ENCODE assay signal across 9 mouse cellular contexts in genomic region chr1:87036334-87036733, GRCm38 (mm10). TPM values are rescaled to one million over a fixed set of nuclear protein-coding genes. Genes with fewer than 3 reads are reported as not detected.
DNase-seq lines count a peak whose midpoint lies in the region; ATAC-seq lines count a peak whose summit lies in the region.
"Had no signal": no experiment of that assay in that cellular context is flagged by ENCODE, and none has a peak within 500 bp of the region (broad histone marks: within the 10 kb centered on the region; RNA-seq: fewer than 3 reads in every experiment).

No protein-coding gene starts in this region.

- H3K4me2 ChIP-seq in intestine, embryonic 15.5 days (replicated peaks): no peak overlapping the region
- H3K4me2 ChIP-seq in stomach, embryonic 14.5 days (replicated peaks; ENCODE audit: low read depth, low read length): no peak overlapping the region

- WGBS in intestine, embryonic 15.5 days: 60% methylated on average over 3 of the region's 3 CpGs
- WGBS in stomach, embryonic 14.5 days: 72% methylated on average over 3 of the region's 3 CpGs

- peak overlapping the region; percentile 87 for H3K27ac ChIP-seq in intestine, embryonic 15.5 days
- peak overlapping the region; percentile 89 for H3K27ac ChIP-seq in stomach, embryonic 14.5 days (ENCODE audit: low read length)

- H3K4me3 ChIP-seq in intestine, embryonic 15.5 days (replicated peaks): no peak overlapping the region
- no peak overlapping the region for H3K4me3 ChIP-seq in stomach, embryonic 14.5 days (ENCODE audit: low read depth, low read length)

- peak overlapping the region; percentile 32; the same call in 1 of the 2 replicates for H3K9ac ChIP-seq in intestine, embryonic 15.5 days
- no peak overlapping the region; the same call in 1 of the 2 replicates for H3K9ac ChIP-seq in stomach, embryonic 14.5 days (replicated peaks; ENCODE audit: low read depth, low read length)

- H3K27me3 ChIP-seq in intestine, embryonic 15.5 days (replicated peaks): no peaks in the 10 kb centered on the region
- H3K27me3 ChIP-seq in stomach, embryonic 14.5 days (ENCODE audit: control insufficient read depth, insufficient read depth, low read length): no peaks in the 10 kb centered on the region

- H3K9me3 ChIP-seq in intestine, embryonic 15.5 days: no peaks in the 10 kb centered on the region
- no peaks in the 10 kb centered on the region for H3K9me3 ChIP-seq in stomach, embryonic 14.5 days (ENCODE audit: control insufficient read depth, low read depth, low read length)

- peaks cover 18% of the 10 kb centered on the region for H3K4me1 ChIP-seq in intestine, embryonic 15.5 days (replicated peaks)
- peaks cover 27% of the 10 kb centered on the region for H3K4me1 ChIP-seq in stomach, embryonic 14.5 days (ENCODE audit: control insufficient read depth, insufficient read depth, low read length)

- DNase-seq in embryo, embryonic 10.5 days (ENCODE audit: low spot score): peak; percentile 14
- DNase-seq in embryo, embryonic 10 days (ENCODE audit: low spot score): no peak
- DNase-seq in lung, postnatal 10 days: peak; percentile 10
- DNase-seq in lung, postnatal 14 days: no peak
- DNase-seq in adrenal gland, adult 2 months: no peak

- ATAC-seq in intestine, embryonic 15.5 days: peak; percentile 22; the same call in 1 of the 2 replicates
- 0 out of 2 replicates have a peak, but pooled peaks have one; percentile 57 for ATAC-seq in stomach, embryonic 14.5 days (ENCODE audit: insufficient number of reproducible peaks, insufficient read depth, low FRiP score, low read depth)
- ATAC-seq in activated CD4-positive, CD25-positive, alpha-beta regulatory T cell, adult 4 months: no peak

- H3K36me3 ChIP-seq in intestine, embryonic 15.5 days: no peaks in the 10 kb centered on the region
- no peaks in the 10 kb centered on the region for H3K36me3 ChIP-seq in stomach, embryonic 14.5 days (ENCODE audit: control insufficient read depth, insufficient read depth, low read length)

RNA-seq across cellular contexts. Expression of gene Alppl2, which starts 53.4 kb away (rescaled TPM):
- polyA plus RNA-seq in intestine, embryonic 15.5 days (2015; fragmentation: Nextera tagmentation; extraction: Ambion mirVana): not detected in 2 replicates
- polyA plus RNA-seq in stomach, embryonic 14.5 days (2014; fragmentation: Nextera tagmentation; extraction: Ambion mirVana): not detected in 2 replicates
- polyA plus RNA-seq in activated CD4-positive, CD25-positive, alpha-beta regulatory T cell, adult 4 months (2017; shearing (Covaris generic)): not detected
- total RNA-seq in adrenal gland, adult 2 months (2021): not detected
- polyA plus RNA-seq in adrenal gland, adult 2 months (2012; rRNA removed): not detected in 2 replicates
- total RNA-seq: heart, postnatal 14 days had no signal

Comparison
In these comparisons a context has a peak if more than half of its experiments do, and no peak if none do; other contexts are left out.
1. DNase-seq: peak in embryo, embryonic 10.5 days (single experiment) and lung, postnatal 10 days (single experiment); none in embryo, embryonic 10 days (single experiment), lung, postnatal 14 days (single experiment) and adrenal gland, adult 2 months (single experiment).